25 mouse cellular contexts compared by ENCODE assay signal in genomic region chr5:112532894-112533293, GRCm38 (mm10). TPM values are rescaled to one million over a fixed set of nuclear protein-coding genes. Genes with fewer than 3 reads are reported as not detected.
A peak's percentile ranks its signal among the peaks of the same experiment; 100 is the strongest.
DNase-seq lines count a peak whose midpoint lies in the region; ATAC-seq lines count a peak whose summit lies in the region.
"Had no signal": no experiment of that assay in that cellular context is flagged by ENCODE, and none has a peak within 500 bp of the region (broad histone marks: within the 10 kb centered on the region; RNA-seq: fewer than 3 reads in every experiment).

No protein-coding gene starts in this region.

- no peak; the same call in 1 of the 2 replicates for ATAC-seq in hindbrain, embryonic 16.5 days
- ATAC-seq in hindbrain, embryonic 13.5 days (ENCODE audit: low FRiP score) = no peak
- no peak for ATAC-seq in intestine, embryonic 16.5 days
- ATAC-seq: activated CD4-positive, CD25-positive, alpha-beta regulatory T cell, adult 4 months; forebrain, embryonic 13.5 days; liver, postnatal 0 days had no signal

- 76% methylated on average over 5 of the region's 5 CpGs for WGBS in hindbrain, embryonic 16.5 days
- WGBS in hindbrain, embryonic 13.5 days = 83% methylated on average over 5 of the region's 5 CpGs
- WGBS in intestine, embryonic 16.5 days = 84% methylated on average over 5 of the region's 5 CpGs

- no peaks in the 10 kb centered on the region for H3K27me3 ChIP-seq in hindbrain, embryonic 16.5 days (replicated peaks; ENCODE audit: control insufficient read depth, insufficient read depth, low read length)
- 0 out of 2 replicates have a peak, but pooled peaks cover 3% of the 10 kb centered on the region for H3K27me3 ChIP-seq in hindbrain, embryonic 13.5 days
- no peaks in the 10 kb centered on the region for H3K27me3 ChIP-seq in intestine, embryonic 16.5 days (replicated peaks; ENCODE audit: control insufficient read depth, insufficient read depth, low read length)
- H3K27me3 ChIP-seq: CH12.LX; forebrain, embryonic 13.5 days had no signal

- H3K9me3 ChIP-seq in hindbrain, embryonic 16.5 days (ENCODE audit: control insufficient read depth, low read length) = no peaks in the 10 kb centered on the region
- H3K9me3 ChIP-seq in hindbrain, embryonic 13.5 days = no peaks in the 10 kb centered on the region
- H3K9me3 ChIP-seq in intestine, embryonic 16.5 days (ENCODE audit: control insufficient read depth, low read length) = peaks cover 5% of the 10 kb centered on the region; the same call in 1 of the 2 replicates

- peak; percentile 28 for DNase-seq in Muller cell, postnatal 12 days (ENCODE audit: inconsistent ontology term)
- peak; percentile 62 for DNase-seq in cerebellum, adult 11 months
- peak; percentile 86 for DNase-seq in cerebellum, adult 9-11 months
- no peak for DNase-seq in embryo, embryonic 11 days
- DNase-seq: adrenal gland, adult 8-10 months; gastrocnemius, postnatal 10 days; heart, adult 18-20 months; heart, postnatal 14 days; kidney, adult 11 months; lung, postnatal 10 days; right cerebral cortex, postnatal 14 days; spleen, adult 18-20 months had no signal

- no peak overlapping the region for H3K4me2 ChIP-seq in hindbrain, embryonic 16.5 days (ENCODE audit: low read length)
- no peak overlapping the region for H3K4me2 ChIP-seq in hindbrain, embryonic 13.5 days
- H3K4me2 ChIP-seq in intestine, embryonic 16.5 days (ENCODE audit: low read depth, low read length) = no peak overlapping the region
- H3K4me2 ChIP-seq: forebrain, embryonic 13.5 days; heart, embryonic 13.5 days; hindbrain, embryonic 12.5 days; liver, embryonic 11.5 days; midbrain, embryonic 12.5 days had no signal

- peak overlapping the region; percentile 51; the same call in 1 of the 2 replicates for H3K27ac ChIP-seq in hindbrain, embryonic 16.5 days (ENCODE audit: low read depth, low read length)
- H3K27ac ChIP-seq in hindbrain, embryonic 13.5 days = no peak overlapping the region
- no peak overlapping the region for H3K27ac ChIP-seq in intestine, embryonic 16.5 days (ENCODE audit: low read length)
- H3K27ac ChIP-seq: forebrain, embryonic 13.5 days; heart, embryonic 13.5 days; hindbrain, embryonic 12.5 days; midbrain, embryonic 12.5 days had no signal

- H3K4me1 ChIP-seq in hindbrain, embryonic 16.5 days (ENCODE audit: control insufficient read depth, insufficient read depth, low read depth, low read length) = peaks cover 14% of the 10 kb centered on the region
- peaks cover 51% of the 10 kb centered on the region for H3K4me1 ChIP-seq in hindbrain, embryonic 13.5 days (replicated peaks)
- no peaks in the 10 kb centered on the region for H3K4me1 ChIP-seq in intestine, embryonic 16.5 days (ENCODE audit: control insufficient read depth, insufficient read depth, low read length)

- no peak overlapping the region for H3K9ac ChIP-seq in hindbrain, embryonic 16.5 days (ENCODE audit: low read depth, low read length)
- H3K9ac ChIP-seq in hindbrain, embryonic 13.5 days = no peak overlapping the region
- H3K9ac ChIP-seq in intestine, embryonic 16.5 days (ENCODE audit: low read depth, low read length) = no peak overlapping the region
- H3K9ac ChIP-seq: forebrain, embryonic 13.5 days; heart, embryonic 13.5 days; hindbrain, embryonic 12.5 days; limb, embryonic 12.5 days; liver, postnatal 0 days; midbrain, embryonic 12.5 days had no signal

- H3K36me3 ChIP-seq in hindbrain, embryonic 16.5 days (ENCODE audit: control insufficient read depth, insufficient read depth, low read length) = no peaks in the 10 kb centered on the region
- H3K36me3 ChIP-seq in hindbrain, embryonic 13.5 days = peaks cover 8% of the 10 kb centered on the region; the same call in 1 of the 2 replicates
- H3K36me3 ChIP-seq in intestine, embryonic 16.5 days (ENCODE audit: control insufficient read depth, insufficient read depth, low read length) = no peaks in the 10 kb centered on the region
- H3K36me3 ChIP-seq: G1E; heart, embryonic 13.5 days; hindbrain, embryonic 12.5 days; limb, embryonic 12.5 days; midbrain, embryonic 12.5 days had no signal

- H3K4me3 ChIP-seq in hindbrain, embryonic 16.5 days (ENCODE audit: low read length) = no peak overlapping the region
- H3K4me3 ChIP-seq in hindbrain, embryonic 13.5 days = no peak overlapping the region
- H3K4me3 ChIP-seq in intestine, embryonic 16.5 days (ENCODE audit: low read length) = no peak overlapping the region
- H3K4me3 ChIP-seq: forebrain, embryonic 13.5 days; heart, embryonic 13.5 days; hindbrain, embryonic 12.5 days; limb, embryonic 12.5 days; midbrain, embryonic 12.5 days had no signal

RNA-seq across cellular contexts. Expression of gene Sez6l, which starts 44.1 kb away (rescaled TPM):
- polyA plus RNA-seq in hindbrain, embryonic 16.5 days (2015; fragmentation: Nextera tagmentation; extraction: Ambion mirVana) = 42.8 and 52.7 TPM in 2 replicates
- 28.4 and 32.5 TPM in 2 replicates for polyA plus RNA-seq in hindbrain, embryonic 13.5 days (2015; fragmentation: Nextera tagmentation; extraction: Ambion mirVana)
- polyA plus RNA-seq in intestine, embryonic 16.5 days (2015; fragmentation: Nextera tagmentation; extraction: Ambion mirVana) = 1.5 and 1.7 TPM in 2 replicates
- polyA plus RNA-seq: activated CD4-positive, CD25-positive, alpha-beta regulatory T cell, adult 4 months; G1E; liver, postnatal 0 days had no signal

Comparison
In these comparisons a context has a peak if more than half of its experiments do, and no peak if none do; other contexts are left out.
1. RNA of gene Sez6l, which starts 44.1 kb away (polyA plus RNA-seq): 42.8 to 52.7 TPM in hindbrain, embryonic 16.5 days and 28.4 to 32.5 TPM in hindbrain, embryonic 13.5 days; 1.5 to 1.7 TPM in intestine, embryonic 16.5 days; every median in the first group is over 10 times any median in the second.